Mouse (Mus musculus): ENCODE data around the gene Mvp.

DNA sequence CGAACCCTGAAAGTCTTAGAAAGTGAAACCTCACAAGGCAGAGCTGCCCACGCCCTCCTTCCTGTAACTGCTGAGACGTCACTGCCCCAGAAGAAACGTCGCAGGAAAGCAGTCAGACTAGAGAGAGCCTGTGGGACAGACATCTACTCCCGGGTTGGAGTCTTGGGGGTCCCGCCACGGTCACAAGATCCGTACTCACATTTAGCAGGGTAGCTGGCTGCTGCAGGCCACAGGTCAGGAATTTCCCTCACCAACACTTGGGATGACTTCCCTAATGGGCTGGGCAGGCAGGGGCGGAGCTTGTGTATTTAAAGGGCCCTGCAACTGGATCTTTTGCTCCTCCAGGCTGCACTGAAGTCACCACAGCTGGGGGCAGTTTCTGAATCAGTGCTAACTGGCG lies at the start of gene Mvp:
- TF ChIP-seq CTCF (IDR thresholded peaks at IDR 0.05; ENCODE audit: extremely low read depth, insufficient read length, insufficient replicate concordance, low read depth, low read length) (no peak; the same call in 1 of the 2 replicates), POLR2A (IDR thresholded peaks at IDR 0.05; ENCODE audit: low read depth, low read length) (0 out of 2 replicates have a peak, but pooled peaks have one; percentile 27)
